Mouse (Mus musculus): ENCODE results near the gene B4galnt1.

Gene B4galnt1

GRCm38 (mm10) chr10:127211414-127211854 is 46.4 kb downstream of the B4galnt1 start, which contains the start of gene Pip4k2c:
Gene Pip4k2c, minus strand, starts transcription at chr10:127211585.
- peak; percentile 99 for DNase-seq

- no peak for DNase-seq
Observed at GRCm38 (mm10) chr10:127213272-127213671, 48.2 kb downstream of the B4galnt1 start.

GRCm38 (mm10) chr10:127213704-127214421 is 48.8 kb downstream of the B4galnt1 start:
- no peak for DNase-seq

GRCm38 (mm10) chr10:127214422-127214803 is 49.4 kb downstream of the B4galnt1 start:
- DNase-seq, result no peak

- no peak for DNase-seq
Observed at GRCm38 (mm10) chr10:127216456-127216855, 51.4 kb downstream of the B4galnt1 start.

- DNase-seq, result no peak
Observed at GRCm38 (mm10) chr10:127217177-127217576, 52.2 kb downstream of the B4galnt1 start.

GRCm38 (mm10) chr10:127218339-127218738 is 53.3 kb downstream of the B4galnt1 start:
- DNase-seq, result no peak
